Mouse (Mus musculus) testis, postnatal 14 days (tissue): ENCODE measurements around the gene Ikzf1.

Source experiments
- DNase-seq: peaks from one replicate; pipeline ENCODE4 v3.0.0; 2021; ENCODE audit warnings: low spot score

The Ikzf1 gene

GRCm38 (mm10) chr11:11690059-11690844 lies 5.4 kb downstream of the Ikzf1 start:
- DNase-seq = no peak

- DNase-seq = no peak
Measured at GRCm38 (mm10) chr11:11690845-11691196, 6.0 kb downstream of the Ikzf1 start.

DNA sequence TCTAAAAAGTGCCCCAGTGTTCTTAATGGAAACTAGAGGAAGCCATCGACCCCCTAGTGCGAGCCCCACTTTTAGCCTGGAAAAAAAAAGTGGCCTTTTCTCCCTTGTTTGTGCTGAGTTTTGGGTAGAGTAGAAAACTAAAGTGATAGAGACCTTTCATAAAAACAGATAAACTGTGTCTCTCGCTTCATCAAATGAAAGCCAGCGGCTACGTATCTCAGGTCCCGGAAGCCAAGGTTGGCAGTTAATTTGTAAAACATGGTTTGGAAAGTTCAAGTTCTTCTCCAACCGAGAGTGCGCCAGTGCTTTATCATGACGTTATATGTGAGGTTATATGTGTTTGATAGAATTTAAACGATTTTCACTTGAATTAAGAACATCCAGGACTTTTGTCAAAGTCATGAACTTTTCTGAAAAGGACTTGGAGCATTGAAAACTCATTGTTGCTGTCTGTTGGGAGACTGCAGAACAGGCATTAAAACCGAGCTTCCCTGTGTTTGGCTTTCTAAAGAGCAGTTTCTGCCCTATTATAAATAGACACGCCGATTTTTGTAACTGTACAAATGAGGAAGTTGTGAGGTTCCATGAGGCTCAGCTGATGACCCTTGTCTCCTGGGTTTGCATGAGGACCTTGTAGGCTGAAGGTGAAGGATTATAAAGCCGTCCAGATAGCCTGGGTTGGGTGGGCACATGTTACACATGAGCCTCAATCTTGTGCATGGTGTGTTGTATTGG lies 6.7 kb downstream of the Ikzf1 start:
- DNase-seq = no peak

- no peak for DNase-seq
Measured at GRCm38 (mm10) chr11:11692558-11693166, 7.9 kb downstream of the Ikzf1 start.

DNA sequence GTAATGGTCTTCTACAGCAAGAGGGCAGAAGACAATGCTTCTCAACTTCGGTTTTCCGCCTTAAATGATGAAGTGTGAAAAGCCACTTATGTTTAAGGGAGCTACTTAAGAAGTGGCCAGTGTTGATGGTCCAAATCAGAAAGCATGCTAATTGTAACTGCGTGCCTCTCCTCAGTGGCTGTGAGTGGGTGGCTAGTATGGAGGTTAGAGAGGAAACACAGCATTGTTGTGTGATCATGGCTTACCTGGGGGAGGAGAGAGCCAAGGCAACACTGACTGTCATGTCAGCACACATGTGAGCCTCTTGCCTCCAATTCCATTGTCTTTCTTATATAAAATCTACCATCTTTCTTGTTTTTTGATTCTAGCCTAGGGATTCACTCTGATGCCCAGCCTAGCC lies 8.6 kb downstream of the Ikzf1 start:
- DNase-seq = no peak

- no peak for DNase-seq
Measured at GRCm38 (mm10) chr11:11694072-11694471, 9.3 kb downstream of the Ikzf1 start.

- no peak for DNase-seq
Measured at GRCm38 (mm10) chr11:11694472-11695177, 9.8 kb downstream of the Ikzf1 start.

DNA sequence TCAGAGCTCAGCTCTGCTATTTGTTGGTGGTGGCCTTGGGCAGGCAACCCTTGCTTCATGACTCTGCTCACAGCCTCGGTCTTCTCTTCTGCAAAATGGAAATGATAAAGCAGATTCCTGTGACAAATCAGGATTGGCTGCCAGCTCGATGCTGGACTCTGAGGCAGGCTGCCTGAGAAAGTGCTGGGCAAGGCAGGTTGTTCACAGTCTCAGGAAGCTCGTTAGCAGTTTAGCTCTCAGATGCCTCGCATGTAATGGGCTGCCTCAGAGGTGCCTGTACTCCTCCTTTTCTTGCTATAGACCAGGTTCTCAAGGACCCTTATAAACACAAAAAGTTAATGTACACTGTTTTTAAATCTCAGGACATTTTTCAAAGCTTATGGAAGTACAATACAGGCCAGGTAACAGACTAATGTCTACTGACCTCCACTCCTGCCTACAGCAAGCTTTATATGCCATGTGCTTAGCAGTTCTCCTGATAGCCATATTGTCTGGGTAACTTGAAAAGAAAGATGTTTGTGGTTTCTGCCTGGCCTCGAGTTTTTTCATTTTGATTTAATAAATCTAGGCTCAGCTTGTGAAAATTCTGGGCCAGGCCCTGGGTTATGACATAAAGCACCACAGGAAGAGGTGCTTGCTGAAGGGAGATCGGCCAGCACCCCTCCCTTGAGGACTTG lies 10.5 kb downstream of the Ikzf1 start:
- no peak for DNase-seq

- DNase-seq = no peak
Measured at GRCm38 (mm10) chr11:11695907-11696306, 11.1 kb downstream of the Ikzf1 start.

GRCm38 (mm10) chr11:11696814-11697213 lies 12.0 kb downstream of the Ikzf1 start:
- no peak for DNase-seq

GRCm38 (mm10) chr11:11701378-11701777 lies 16.6 kb downstream of the Ikzf1 start:
- DNase-seq = no peak

DNA sequence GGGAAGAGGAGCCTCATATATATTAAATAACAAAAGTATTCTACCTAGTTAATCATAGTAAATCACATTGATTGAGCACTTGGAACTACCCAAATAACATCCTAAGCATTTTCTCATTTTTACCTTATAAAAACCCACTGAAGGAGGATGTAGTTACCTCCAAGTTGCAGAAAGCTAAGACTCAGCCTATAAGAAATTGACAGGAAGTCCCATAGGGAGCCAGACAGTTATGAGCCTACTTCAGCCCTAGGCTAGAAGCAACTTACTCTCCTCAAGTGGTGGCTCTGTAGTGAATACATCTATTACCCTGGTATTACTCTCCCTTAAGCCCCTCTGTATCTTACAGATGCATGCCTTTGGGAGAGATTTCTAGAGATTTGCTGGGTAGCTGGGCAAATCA lies 19.0 kb downstream of the Ikzf1 start:
- no peak for DNase-seq

- no peak for DNase-seq
Measured at GRCm38 (mm10) chr11:11708154-11708719, 23.4 kb downstream of the Ikzf1 start.

- no peak for DNase-seq
Measured at GRCm38 (mm10) chr11:11709311-11709710, 24.5 kb downstream of the Ikzf1 start.

GRCm38 (mm10) chr11:11710718-11711117 lies 25.9 kb downstream of the Ikzf1 start:
- no peak for DNase-seq

- no peak for DNase-seq
Measured at GRCm38 (mm10) chr11:11711748-11712147, 26.9 kb downstream of the Ikzf1 start.

GRCm38 (mm10) chr11:11714676-11715075 lies 29.9 kb downstream of the Ikzf1 start:
- no peak for DNase-seq

GRCm38 (mm10) chr11:11715963-11716691 lies 31.3 kb downstream of the Ikzf1 start:
- DNase-seq = no peak

GRCm38 (mm10) chr11:11716692-11717037 lies 31.9 kb downstream of the Ikzf1 start:
- no peak for DNase-seq

DNA sequence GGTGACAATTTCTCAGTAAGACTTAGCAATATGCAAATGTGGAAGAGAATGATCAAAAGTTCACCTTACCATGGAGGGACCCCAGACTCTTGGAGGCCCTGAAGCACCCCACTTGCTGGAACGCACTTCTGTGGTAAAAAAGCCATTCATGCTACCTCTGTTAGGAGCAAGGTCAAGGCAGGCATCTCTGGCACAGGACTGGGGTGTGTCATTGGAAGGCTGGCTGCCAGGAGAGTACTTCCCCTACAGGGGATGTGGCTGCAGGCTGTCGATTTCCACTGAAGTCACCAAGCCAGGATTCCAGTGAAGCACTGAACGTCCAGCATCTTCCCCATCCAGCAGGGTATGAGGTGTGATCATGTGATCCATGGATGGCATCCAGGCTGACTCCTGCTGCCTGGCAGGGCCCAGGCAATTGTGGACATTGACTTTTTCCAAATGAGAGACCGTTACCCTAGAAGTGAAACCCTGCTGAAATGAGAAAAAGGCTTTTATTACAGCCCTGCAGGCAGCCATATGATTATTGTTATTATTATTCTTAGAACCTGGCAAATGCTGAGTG lies 32.9 kb downstream of the Ikzf1 start:
- DNase-seq = no peak

- no peak for DNase-seq
Measured at GRCm38 (mm10) chr11:11719748-11720147, 34.9 kb downstream of the Ikzf1 start.
